Mouse (Mus musculus) kidney, postnatal 0 days (tissue): ENCODE measurements at regions not wholly inside any gene's neighbourhood (a gene's known extent, or its start where the extent isn't known, plus 50 kb on each side); places are given as distances from the start of the nearest gene placed in this dataset.

Source experiments
- ATAC-seq: fragments of 200-750 bp; cut with Nextera tagmentation; replicated peaks from 2 replicates; pipeline ENCODE4 v1.8.0; 2017; ENCODE audit warnings: low read depth, moderate number of reproducible peaks, moderate TSS enrichment, moderate library complexity; ENCODE audit not compliant: low FRiP score
- DNase-seq: peaks from one replicate; pipeline ENCODE4 v3.0.0-alpha.2; 2016; ENCODE audit warnings: low spot score
- H3K27ac ChIP-seq: fragments of 300-500 bp; sonication (generic); 2 replicates; pipeline ENCODE4 v1.5.1; 2014; ENCODE audit warnings: mild to moderate bottlenecking
- H3K27me3 ChIP-seq: fragments of 300-500 bp; sonication (generic); 2 replicates; pipeline ENCODE4 v1.6.1; 2014; ENCODE audit warnings: low read length, mixed read lengths; ENCODE audit not compliant: insufficient read depth
- H3K36me3 ChIP-seq: fragments of 300-500 bp; sonication (generic); 2 replicates; pipeline ENCODE4 v1.6.1; 2014; ENCODE audit warnings: low read length, mixed read lengths; ENCODE audit not compliant: insufficient read depth
- H3K4me1 ChIP-seq: fragments of 300-500 bp; sonication (generic); replicated peaks from 2 replicates; pipeline ENCODE4 v1.6.1; 2014; ENCODE audit warnings: antibody characterized with exemption, low read length, mixed read lengths; ENCODE audit not compliant: insufficient read depth
- H3K4me2 ChIP-seq: fragments of 300-500 bp; sonication (generic); 2 replicates; pipeline ENCODE4 v1.6.1; 2014; ENCODE audit warnings: mild to moderate bottlenecking, low read length, moderate library complexity, mixed read lengths
- H3K4me3 ChIP-seq: fragments of 300-500 bp; sonication (generic); replicated peaks from 2 replicates; pipeline ENCODE4 v1.5.1; 2014; ENCODE audit warnings: low read depth, low read length
- H3K9ac ChIP-seq: fragments of 300-500 bp; sonication (generic); 2 replicates; pipeline ENCODE4 v1.6.1; 2014; ENCODE audit warnings: low read depth, low read length
- H3K9me3 ChIP-seq: fragments of 300-500 bp; sonication (generic); replicated peaks from 2 replicates; pipeline ENCODE4 v1.6.1; 2016; ENCODE audit warnings: low read length, inconsistent platforms, mixed read lengths
- CTCF ChIP-seq: IDR thresholded peaks from 2 replicates; pipeline ENCODE4 v1.5.1; 2016; ENCODE audit warnings: antibody characterized with exemption, low read depth, mild to moderate bottlenecking, moderate library complexity
- WGBS: fragments of 180-500 bp; shearing (Covaris S2); extraction: QIAGEN DNeasy Blood & Tissue Kit; methylation state at CpG from one replicate; pipeline ENCODE4 v1.1.7; 2014; 5-methylcytosine and 5-hydroxymethylcytosine counted together

GRCm38 (mm10) chr3:120531880-120532580 is 639.5 kb downstream of the Rwdd3 start:
- H3K36me3 ChIP-seq = no peaks in the 10 kb centered on the region
- H3K4me2 ChIP-seq = no peak overlapping the region
- H3K27me3 ChIP-seq = no peaks in the 10 kb centered on the region
- no peak for DNase-seq
- no peaks in the 10 kb centered on the region for H3K9me3 ChIP-seq
- no peak for TF ChIP-seq CTCF
- no peak overlapping the region for H3K27ac ChIP-seq
- 82% methylated on average over 9 of the region's 9 CpGs for WGBS
- ATAC-seq = no peak
- H3K4me1 ChIP-seq = no peaks in the 10 kb centered on the region
- H3K4me3 ChIP-seq = no peak overlapping the region
- no peak overlapping the region for H3K9ac ChIP-seq

DNA sequence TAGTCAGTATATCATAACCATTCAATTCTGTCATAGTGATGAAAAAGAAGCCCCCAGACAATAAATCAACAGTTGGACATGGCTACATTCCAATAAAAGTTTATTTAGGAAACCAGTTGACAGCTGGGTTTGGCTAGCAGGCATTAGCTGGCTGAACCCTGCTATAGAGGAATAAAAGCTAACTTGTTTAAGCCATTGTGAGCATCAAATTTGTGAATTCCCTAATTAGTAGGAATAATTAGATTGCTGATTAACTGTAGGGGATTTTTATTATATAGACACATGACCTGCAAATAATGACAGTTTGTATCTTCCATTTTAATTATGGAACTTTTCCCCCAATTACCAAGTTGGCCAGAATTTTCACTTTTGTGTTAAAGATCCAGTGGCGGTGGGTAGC is 659.8 kb downstream of the Rwdd3 start:
- no peak overlapping the region for H3K4me2 ChIP-seq
- ATAC-seq (no peak), DNase-seq (no peak)
- WGBS = 88% methylated on average over 1 of the region's 1 CpGs
- no peaks in the 10 kb centered on the region for H3K9me3 ChIP-seq
- no peaks in the 10 kb centered on the region for H3K36me3 ChIP-seq
- no peak for TF ChIP-seq CTCF
- H3K9ac ChIP-seq = no peak overlapping the region
- H3K4me1 ChIP-seq = no peaks in the 10 kb centered on the region
- no peaks in the 10 kb centered on the region for H3K27me3 ChIP-seq
- no peak overlapping the region for H3K27ac ChIP-seq
- no peak overlapping the region for H3K4me3 ChIP-seq

GRCm38 (mm10) chr3:120498937-120499336 is 672.6 kb downstream of the Rwdd3 start:
- Histone ChIP-seq H3K9ac (no peak overlapping the region), H3K9me3 (no peaks in the 10 kb centered on the region), H3K36me3 (no peaks in the 10 kb centered on the region), H3K27ac (no peak overlapping the region), H3K4me1 (no peaks in the 10 kb centered on the region), H3K4me3 (no peak overlapping the region), H3K4me2 (no peak overlapping the region), H3K27me3 (no peaks in the 10 kb centered on the region)
- ATAC-seq (no peak), DNase-seq (peak; percentile 6)
- 46% methylated on average over 4 of the region's 4 CpGs for WGBS
- no peak for TF ChIP-seq CTCF

GRCm38 (mm10) chr3:120477934-120478333 is 693.6 kb downstream of the Rwdd3 start:
- no peak overlapping the region for H3K4me3 ChIP-seq
- no peak overlapping the region for H3K27ac ChIP-seq
- no peak overlapping the region for H3K4me2 ChIP-seq
- WGBS = 91% methylated on average over 1 of the region's 1 CpGs
- H3K9ac ChIP-seq = no peak overlapping the region
- no peaks in the 10 kb centered on the region for H3K27me3 ChIP-seq
- no peaks in the 10 kb centered on the region for H3K9me3 ChIP-seq
- H3K36me3 ChIP-seq = no peaks in the 10 kb centered on the region
- TF ChIP-seq CTCF = no peak
- DNase-seq = no peak
- H3K4me1 ChIP-seq = no peaks in the 10 kb centered on the region
- no peak for ATAC-seq

DNA sequence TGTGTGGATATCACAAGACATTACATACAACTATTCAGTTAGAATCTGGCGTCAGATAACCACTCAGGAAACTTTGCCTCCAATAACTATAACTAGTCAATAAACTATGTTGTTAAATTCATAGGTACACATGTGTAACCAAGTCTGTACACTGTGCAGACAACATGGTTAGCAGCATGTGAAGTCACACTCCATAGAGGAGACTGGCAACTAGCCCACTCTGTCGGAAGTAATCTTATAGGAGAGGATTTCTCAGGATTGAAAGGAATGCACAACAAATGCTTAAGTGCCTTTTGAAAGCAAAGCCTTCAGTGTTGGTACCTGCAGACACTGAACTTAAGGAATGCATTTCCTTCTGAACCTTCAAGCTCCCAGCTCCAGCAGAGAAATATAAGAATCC is 693.0 kb upstream of the Ptbp2 start:
- no peak overlapping the region for H3K4me2 ChIP-seq
- 64% methylated on average over 2 of the region's 2 CpGs for WGBS
- no peak overlapping the region for H3K27ac ChIP-seq
- no peak for TF ChIP-seq CTCF
- no peak for ATAC-seq
- no peak for DNase-seq
- no peaks in the 10 kb centered on the region for H3K36me3 ChIP-seq
- no peaks in the 10 kb centered on the region for H3K4me1 ChIP-seq
- H3K4me3 ChIP-seq = no peak overlapping the region
- no peaks in the 10 kb centered on the region for H3K27me3 ChIP-seq
- H3K9ac ChIP-seq = no peak overlapping the region
- H3K9me3 ChIP-seq = no peaks in the 10 kb centered on the region

DNA sequence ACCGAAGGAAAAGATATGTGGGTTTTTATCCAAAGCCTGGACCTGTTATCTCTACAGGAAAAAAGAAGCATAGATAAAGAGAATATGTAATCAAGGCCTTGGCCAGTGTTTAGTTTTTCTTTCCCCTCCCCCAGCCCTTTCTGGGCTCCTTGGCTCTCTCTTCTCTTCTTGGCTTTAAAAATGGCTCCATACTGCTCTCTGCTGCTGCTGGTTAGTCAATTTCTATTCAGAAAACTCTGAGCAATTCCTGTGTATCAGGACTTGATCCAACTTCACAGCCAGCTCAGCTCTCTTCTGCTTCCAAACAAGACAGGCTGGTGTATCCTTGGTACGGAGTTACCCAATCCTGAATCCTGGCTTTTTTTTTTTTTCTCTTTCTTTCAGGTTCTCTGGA is 689.4 kb upstream of the Ptbp2 start:
- Histone ChIP-seq H3K27me3 (no peaks in the 10 kb centered on the region), H3K36me3 (no peaks in the 10 kb centered on the region), H3K4me2 (no peak overlapping the region), H3K4me1 (no peaks in the 10 kb centered on the region), H3K9me3 (no peaks in the 10 kb centered on the region), H3K4me3 (no peak overlapping the region), H3K27ac (no peak overlapping the region), H3K9ac (no peak overlapping the region)
- ATAC-seq = 0 out of 2 replicates have a peak, but pooled peaks have one; percentile 21
- WGBS = 43% methylated on average over 2 of the region's 2 CpGs
- peak; percentile 54; the same call in 1 of the 2 replicates for TF ChIP-seq CTCF
- peak; percentile 85 for DNase-seq
